Mouse (Mus musculus) C2C12 (cell line): ENCODE results near the gene Cnep1r1. TPM values are rescaled to one million over a fixed set of nuclear protein-coding genes. Genes with fewer than 3 reads are reported as not detected.

Source experiments
- H3K27me3 ChIP-seq: one replicate; pipeline ENCODE4 v1.6.1; 2011; ENCODE audit not compliant: control insufficient read depth, insufficient read depth, insufficient read length
- H3K36me3 ChIP-seq: one replicate; pipeline ENCODE4 v1.6.1; 2011; ENCODE audit not compliant: control insufficient read depth, insufficient read depth
- H3K4me3 ChIP-seq: one replicate; pipeline ENCODE4 v1.5.1; 2011; ENCODE audit warnings: mild to moderate bottlenecking, control low read depth; ENCODE audit not compliant: poor library complexity, insufficient read depth, severe bottlenecking
- H3K79me2 ChIP-seq: one replicate; pipeline ENCODE4 v1.6.1; 2011; ENCODE audit not compliant: control insufficient read depth, insufficient read depth
- H3K79me3 ChIP-seq: one replicate; pipeline ENCODE4 v1.6.1; 2011; ENCODE audit warnings: low read depth, control low read depth
- H3ac ChIP-seq: one replicate; pipeline ENCODE3; 2011; ENCODE audit warnings: low read depth; ENCODE audit not compliant: control insufficient read depth, insufficient read length
- CEBPB ChIP-seq: IDR thresholded peaks from one replicate; pipeline ENCODE4 v1.6.1; 2011; ENCODE audit warnings: low read depth, mild to moderate bottlenecking, control low read depth, moderate library complexity
- CTCF ChIP-seq: IDR thresholded peaks from one replicate; pipeline ENCODE4 v1.5.1; 2011; ENCODE audit not compliant: control insufficient read depth, insufficient read depth, insufficient read length
- FOSL1 ChIP-seq: IDR thresholded peaks from one replicate; pipeline ENCODE4 v1.8.0; 2011; ENCODE audit warnings: mild to moderate bottlenecking, low read length; ENCODE audit not compliant: poor library complexity, insufficient read depth, severe bottlenecking
- MAX ChIP-seq: IDR thresholded peaks from one replicate; pipeline ENCODE4 v1.6.1; 2011; ENCODE audit warnings: mild to moderate bottlenecking, control low read depth
- MYOD1 ChIP-seq: IDR thresholded peaks from one replicate; pipeline ENCODE4 v1.6.1; 2011; ENCODE audit warnings: low read depth; ENCODE audit not compliant: control insufficient read depth, insufficient read length
- MYOG ChIP-seq: IDR thresholded peaks from one replicate; pipeline ENCODE4 v1.6.1; 2011; ENCODE audit not compliant: control insufficient read depth, insufficient read length; ENCODE audit errors: extremely low read depth
- USF1 ChIP-seq: IDR thresholded peaks from one replicate; pipeline ENCODE4 v1.6.1; 2011; ENCODE audit warnings: low read depth, mild to moderate bottlenecking, control low read depth, moderate library complexity
- polyA plus RNA-seq: library from polyadenylated mRNA; unstranded; fragments of >200 nt; fragmentation: generic; extraction: Trizol; gene quantifications from one replicate; pipeline ENCODE4 v1.2.1, GENCODE M21; 2012; ENCODE audit warnings: missing spikeins

The Cnep1r1 gene
- polyA plus RNA-seq, 1 experiment: 17.9 TPM

DNA sequence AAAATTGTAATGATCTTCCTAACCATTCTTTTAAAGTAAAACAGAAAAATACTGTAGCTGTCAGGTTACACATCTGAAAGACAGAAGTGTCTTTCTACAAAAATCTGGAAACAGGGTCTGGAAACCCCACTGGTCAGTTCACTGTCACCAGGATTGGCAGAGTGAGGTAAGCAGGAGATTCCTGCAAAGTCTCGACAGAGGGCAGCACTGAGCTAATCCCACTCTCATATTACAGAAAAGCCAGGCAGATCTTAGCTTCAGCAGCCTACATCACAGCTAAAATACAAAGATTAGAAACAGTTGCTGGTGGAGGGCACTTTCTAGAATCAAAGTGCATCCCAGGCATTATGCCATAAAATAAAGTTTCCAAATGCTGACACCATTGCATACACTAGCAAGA lies 19.0 kb upstream of the Cnep1r1 start:
- Histone ChIP-seq H3K36me3 (no peaks in the 10 kb centered on the region), H3ac (no peak overlapping the region), H3K27me3 (no peaks in the 10 kb centered on the region), H3K79me3 (no peaks in the 10 kb centered on the region), H3K79me2 (no peaks in the 10 kb centered on the region), H3K4me3 (no peak overlapping the region)
- TF ChIP-seq CEBPB (no peak), MAX (no peak), USF1 (no peak), FOSL1 (no peak), MYOG (no peak), MYOD1 (no peak), CTCF (no peak)

DNA sequence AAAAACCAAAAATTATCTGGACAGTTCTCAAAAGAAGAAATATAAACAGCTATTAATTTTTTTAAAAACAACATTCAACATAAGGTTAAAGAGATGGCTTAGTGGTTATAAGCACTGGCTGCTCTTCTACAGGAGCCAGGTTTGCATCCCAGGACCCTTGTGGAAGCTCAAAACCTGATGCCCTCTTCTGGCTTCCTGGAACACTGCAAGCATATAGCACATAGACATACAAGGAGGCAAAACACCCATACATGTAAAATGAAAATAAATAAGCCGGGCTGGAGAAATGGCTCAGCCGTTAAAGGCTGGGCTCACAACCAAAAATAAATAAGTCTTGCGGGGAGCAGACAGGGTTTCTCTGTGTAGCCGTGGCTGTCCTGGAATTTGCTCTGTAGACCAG lies 9.3 kb upstream of the Cnep1r1 start:
- TF ChIP-seq FOSL1 (no peak), CTCF (no peak), USF1 (no peak), MAX (no peak), MYOD1 (no peak), MYOG (no peak), CEBPB (no peak)
- no peak overlapping the region for H3K4me3 ChIP-seq
- no peak overlapping the region for H3ac ChIP-seq
- H3K27me3 ChIP-seq: no peaks in the 10 kb centered on the region
- H3K79me3 ChIP-seq: no peaks in the 10 kb centered on the region
- no peaks in the 10 kb centered on the region for H3K36me3 ChIP-seq
- no peaks in the 10 kb centered on the region for H3K79me2 ChIP-seq

DNA sequence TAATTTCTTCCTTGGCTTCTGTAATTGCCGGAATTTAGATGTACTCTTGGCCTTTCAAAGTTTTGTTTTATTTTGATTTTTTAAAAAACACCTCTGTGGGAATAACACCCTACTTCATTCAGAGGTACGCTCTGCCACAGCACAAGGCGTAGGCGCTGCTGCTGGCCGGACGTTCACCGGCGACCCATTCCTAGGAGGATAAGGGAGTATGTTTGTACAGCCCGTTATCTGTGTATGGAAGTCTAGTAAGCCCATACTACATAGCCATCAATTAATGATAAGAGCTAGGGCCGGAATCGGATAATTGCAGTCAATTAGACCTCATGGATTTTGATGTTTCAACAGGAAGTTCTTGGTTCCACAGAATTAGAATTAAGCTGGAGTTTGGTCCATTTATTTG lies 507 bp downstream of the Cnep1r1 start:
- Histone ChIP-seq H3ac (peak overlapping the region; percentile 100), H3K36me3 (peaks cover 19% of the 10 kb centered on the region), H3K4me3 (peak overlapping the region; percentile 60), H3K79me3 (peaks cover 29% of the 10 kb centered on the region), H3K79me2 (peaks cover 52% of the 10 kb centered on the region), H3K27me3 (no peaks in the 10 kb centered on the region)
- TF ChIP-seq MAX: no peak
- no peak for TF ChIP-seq CTCF
- no peak for TF ChIP-seq MYOD1
- no peak for TF ChIP-seq FOSL1
- no peak for TF ChIP-seq USF1
- TF ChIP-seq MYOG: no peak
- no peak for TF ChIP-seq CEBPB

DNA sequence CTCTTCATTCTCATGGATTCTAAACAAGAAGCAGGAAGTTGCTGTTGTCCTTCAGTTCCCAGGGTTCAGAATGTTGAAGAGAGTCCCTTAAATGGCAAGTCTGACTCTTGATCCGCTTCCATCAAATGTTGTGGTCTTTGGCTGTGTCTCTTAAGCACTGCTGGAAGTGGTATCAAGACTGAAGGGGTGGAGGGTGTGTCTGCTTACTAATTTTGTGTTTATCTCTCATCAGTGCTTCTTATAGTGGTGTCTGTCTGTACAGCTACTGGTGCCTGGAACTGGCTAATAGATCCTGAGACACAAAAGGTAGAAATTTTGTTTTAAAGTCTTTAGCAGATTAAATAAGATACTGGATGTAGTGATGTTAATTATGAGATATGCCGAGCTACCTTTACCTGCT lies 6.3 kb downstream of the Cnep1r1 start:
- peaks cover 40% of the 10 kb centered on the region for H3K79me2 ChIP-seq
- TF ChIP-seq FOSL1 (no peak), CTCF (no peak), MAX (no peak), USF1 (no peak), MYOG (no peak), CEBPB (no peak), MYOD1 (no peak)
- no peak overlapping the region for H3K4me3 ChIP-seq
- H3ac ChIP-seq: no peak overlapping the region
- peaks cover 59% of the 10 kb centered on the region for H3K36me3 ChIP-seq
- peaks cover 22% of the 10 kb centered on the region for H3K79me3 ChIP-seq
- no peaks in the 10 kb centered on the region for H3K27me3 ChIP-seq

DNA sequence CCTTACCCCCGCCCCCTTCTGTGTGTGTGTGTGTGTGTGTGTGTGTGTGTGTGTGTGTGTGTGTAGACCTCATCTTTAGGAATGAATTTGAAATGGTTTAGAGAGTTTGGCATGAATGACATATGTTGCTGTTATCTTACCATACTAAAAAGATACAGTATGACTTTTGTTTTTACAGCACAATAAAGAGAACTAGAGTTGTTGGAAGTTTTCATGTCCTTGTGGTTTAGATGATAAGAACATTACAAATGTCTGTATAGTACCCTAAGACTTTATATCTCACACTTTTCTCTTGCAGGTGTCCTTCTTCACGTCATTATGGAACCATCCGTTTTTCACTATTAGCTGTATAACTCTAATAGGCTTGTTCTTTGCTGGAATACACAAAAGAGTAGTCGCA lies 10.8 kb downstream of the Cnep1r1 start:
- Histone ChIP-seq H3K79me2 (no peaks in the 10 kb centered on the region), H3K27me3 (no peaks in the 10 kb centered on the region), H3K36me3 (peaks cover 67% of the 10 kb centered on the region), H3K79me3 (peaks cover 1% of the 10 kb centered on the region), H3ac (no peak overlapping the region), H3K4me3 (no peak overlapping the region)
- TF ChIP-seq CTCF: no peak
- TF ChIP-seq CEBPB: no peak
- TF ChIP-seq MYOG: no peak

DNA sequence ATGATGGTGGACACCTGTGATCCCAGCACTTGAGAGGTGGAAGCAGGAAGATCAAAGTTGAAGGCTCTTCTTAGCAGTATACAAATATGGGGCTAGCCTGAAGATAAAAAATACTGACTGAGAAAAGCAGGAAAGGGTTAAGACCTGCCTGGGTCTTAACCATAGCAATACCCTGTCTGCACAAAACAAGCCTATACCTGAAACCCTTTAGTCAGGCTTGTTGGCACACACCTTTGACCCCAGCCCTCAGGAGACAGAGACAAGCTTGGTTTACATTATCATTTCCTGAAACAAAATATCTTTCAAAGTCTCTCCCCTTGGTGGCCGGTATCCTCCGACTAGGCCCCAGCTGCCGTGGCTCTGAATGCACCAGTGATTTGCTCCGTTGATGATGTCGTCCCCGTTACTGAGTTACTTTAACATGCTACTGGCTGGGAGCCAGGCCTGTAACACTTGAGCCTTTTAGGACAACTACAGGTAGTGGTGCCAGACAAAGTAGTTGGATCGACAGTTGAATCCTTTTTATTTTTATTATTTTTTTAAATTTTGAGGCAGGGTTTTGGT lies 12.3 kb downstream of the Cnep1r1 start:
- Histone ChIP-seq H3ac (no peak overlapping the region), H3K36me3 (peaks cover 67% of the 10 kb centered on the region), H3K79me2 (no peaks in the 10 kb centered on the region), H3K4me3 (no peak overlapping the region), H3K79me3 (peaks cover 1% of the 10 kb centered on the region), H3K27me3 (no peaks in the 10 kb centered on the region)
- TF ChIP-seq USF1: no peak
- TF ChIP-seq MYOD1: no peak
- TF ChIP-seq FOSL1: no peak
- no peak for TF ChIP-seq MAX
- no peak for TF ChIP-seq CEBPB
- TF ChIP-seq CTCF: no peak
- no peak for TF ChIP-seq MYOG
